Mouse (Mus musculus): ENCODE results near the gene Neurog3. TPM values are rescaled to one million over a fixed set of nuclear protein-coding genes. Genes with fewer than 3 reads are reported as not detected.
A peak's percentile ranks its signal among the peaks of the same experiment; 100 is the strongest.

Neurog3 gene
- total RNA-seq (2021), result not detected
- long read RNA-seq, experiment 1, result 0 reads
- long read RNA-seq, experiment 2, result 0 reads

- no peak for TF ChIP-seq CTCF (conservative IDR thresholded peaks at IDR 0.05)
- DNase-seq (ENCODE audit: low spot score in 2 of 2), result no peak
- H3K4me3 ChIP-seq, result no peak within 1 kb of the TSS
- H3K27ac ChIP-seq, result no peak within 1 kb of the TSS
Observed at GRCm38 (mm10) chr10:62132691-62133281, at the start of gene Neurog3. Neurog3 (plus strand) TSS chr10:62133090.

GRCm38 (mm10) chr10:62086044-62086443, 46.8 kb upstream of the Neurog3 start:
- H3K4me3 ChIP-seq, result no peak overlapping the region
- peak; percentile 27 for DNase-seq (ENCODE audit: low spot score in 2 of 2)
- H3K27ac ChIP-seq, result no peak overlapping the region
- no peak for TF ChIP-seq CTCF (conservative IDR thresholded peaks at IDR 0.05)

- no peak for DNase-seq (ENCODE audit: low spot score in 2 of 2)
- H3K4me3 ChIP-seq, result no peak overlapping the region
- no peak for TF ChIP-seq CTCF (conservative IDR thresholded peaks at IDR 0.05)
- H3K27ac ChIP-seq, result no peak overlapping the region
Observed at GRCm38 (mm10) chr10:62086826-62087225, 46.1 kb upstream of the Neurog3 start.

GRCm38 (mm10) chr10:62088411-62088810, 44.5 kb upstream of the Neurog3 start:
- no peak for DNase-seq (ENCODE audit: low spot score in 2 of 2)
- no peak for TF ChIP-seq CTCF (conservative IDR thresholded peaks at IDR 0.05)
- H3K4me3 ChIP-seq, result no peak overlapping the region
- H3K27ac ChIP-seq, result no peak overlapping the region

GRCm38 (mm10) chr10:62089071-62089470, 43.8 kb upstream of the Neurog3 start:
- Histone ChIP-seq H3K27ac (no peak overlapping the region), H3K4me3 (no peak overlapping the region)
- no peak for DNase-seq (ENCODE audit: low spot score in 2 of 2)
- TF ChIP-seq CTCF (conservative IDR thresholded peaks at IDR 0.05), result no peak

- Histone ChIP-seq H3K27ac (no peak overlapping the region), H3K4me3 (no peak overlapping the region)
- no peak for DNase-seq (ENCODE audit: low spot score in 2 of 2)
- TF ChIP-seq CTCF (conservative IDR thresholded peaks at IDR 0.05), result no peak
Observed at GRCm38 (mm10) chr10:62089486-62089885, 43.4 kb upstream of the Neurog3 start.

- Histone ChIP-seq H3K4me3 (no peak overlapping the region), H3K27ac (no peak overlapping the region)
- DNase-seq (ENCODE audit: low spot score in 2 of 2), result no peak
- no peak for TF ChIP-seq CTCF (conservative IDR thresholded peaks at IDR 0.05)
Observed at GRCm38 (mm10) chr10:62093903-62094302, 39.0 kb upstream of the Neurog3 start.

GRCm38 (mm10) chr10:62094401-62094800, 38.5 kb upstream of the Neurog3 start:
- Histone ChIP-seq H3K27ac (no peak overlapping the region), H3K4me3 (no peak overlapping the region)
- no peak for DNase-seq (ENCODE audit: low spot score in 2 of 2)
- no peak for TF ChIP-seq CTCF (conservative IDR thresholded peaks at IDR 0.05)

- H3K27ac ChIP-seq, result no peak overlapping the region
- no peak for TF ChIP-seq CTCF (conservative IDR thresholded peaks at IDR 0.05)
- H3K4me3 ChIP-seq, result no peak overlapping the region
- no peak for DNase-seq (ENCODE audit: low spot score in 2 of 2)
Observed at GRCm38 (mm10) chr10:62099749-62100403, 33.0 kb upstream of the Neurog3 start.

GRCm38 (mm10) chr10:62101504-62102439, 31.1 kb upstream of the Neurog3 start:
- peak; percentile 96 for TF ChIP-seq CTCF (conservative IDR thresholded peaks at IDR 0.05)
- Histone ChIP-seq H3K4me3 (no peak overlapping the region; the same call in 1 of the 2 replicates), H3K27ac (peak overlapping the region; percentile 70)
- DNase-seq (ENCODE audit: low spot score in 2 of 2), result peak; percentile 84 to 89

- Histone ChIP-seq H3K4me3 (no peak overlapping the region), H3K27ac (no peak overlapping the region)
- DNase-seq (ENCODE audit: low spot score in 2 of 2), result peak; percentile 60 to 75
- TF ChIP-seq CTCF (conservative IDR thresholded peaks at IDR 0.05), result peak; percentile 91
Observed at GRCm38 (mm10) chr10:62104835-62105576, 27.9 kb upstream of the Neurog3 start.

GRCm38 (mm10) chr10:62107048-62107447, 25.8 kb upstream of the Neurog3 start:
- no peak overlapping the region for H3K27ac ChIP-seq
- no peak for TF ChIP-seq CTCF (conservative IDR thresholded peaks at IDR 0.05)
- no peak for DNase-seq (ENCODE audit: low spot score in 2 of 2)

More at GRCm38 (mm10) chr10:62107048-62107447, 25.8 kb upstream of the Neurog3 start:
- no peak overlapping the region for H3K4me3 ChIP-seq

All from layer of hippocampus, adult 2 months (tissue).